Mouse (Mus musculus) testis, adult 2 months (tissue): ENCODE measurements around the gene Golgb1. TPM values are rescaled to one million over a fixed set of nuclear protein-coding genes. Genes with fewer than 3 reads are reported as not detected.
A peak's percentile ranks its signal among the peaks of the same experiment; 100 is the strongest.

ENCODE experiments used
- H3K27ac ChIP-seq: fragments of 200-500 bp; 2 replicates; pipeline ENCODE4 v1.5.1; 2012; ENCODE audit warnings: low read depth, low read length; ENCODE audit not compliant: control insufficient read depth, insufficient read depth
- H3K27me3 ChIP-seq: fragments of 200-500 bp; 2 replicates; pipeline ENCODE4 v1.6.1; 2012; ENCODE audit warnings: mild to moderate bottlenecking, low read length, moderate library complexity; ENCODE audit not compliant: control insufficient read depth, insufficient read depth
- H3K36me3 ChIP-seq: fragments of 200-500 bp; 2 replicates; pipeline ENCODE4 v1.6.1; 2012; ENCODE audit warnings: mild to moderate bottlenecking, low read length; ENCODE audit not compliant: control insufficient read depth, insufficient read depth
- H3K4me1 ChIP-seq: fragments of 200-500 bp; 2 replicates; pipeline ENCODE4 v1.6.1; 2012; ENCODE audit warnings: low read length; ENCODE audit not compliant: control insufficient read depth, insufficient read depth
- H3K4me3 ChIP-seq: fragments of 200-500 bp; 2 replicates; pipeline ENCODE4 v1.5.1; 2012; ENCODE audit warnings: low read depth, mild to moderate bottlenecking, low read length, moderate library complexity, mixed read lengths; ENCODE audit not compliant: control insufficient read depth
- CTCF ChIP-seq: fragments of 200-500 bp; IDR thresholded peaks from 2 replicates; pipeline ENCODE4 v1.5.1; 2012; ENCODE audit warnings: low read depth, mild to moderate bottlenecking, inconsistent platforms, low read length, moderate library complexity; ENCODE audit not compliant: control insufficient read depth, insufficient read depth, insufficient replicate concordance
- POLR2A ChIP-seq: fragments of 200-500 bp; IDR thresholded peaks from 2 replicates; pipeline ENCODE4 v1.6.1; 2012; ENCODE audit warnings: low read depth, mild to moderate bottlenecking, inconsistent platforms, low read length, moderate library complexity; ENCODE audit not compliant: control insufficient read depth
- polyA plus RNA-seq: library from polyadenylated mRNA; depleted of rRNA; stranded (reverse); fragments of >200 nt; gene quantifications from 2 replicates; pipeline ENCODE4 v1.2.3, GENCODE M21; 2012; rRNA removed

Golgb1 gene
- polyA plus RNA-seq, 1 experiment, result 49.1 TPM

DNA sequence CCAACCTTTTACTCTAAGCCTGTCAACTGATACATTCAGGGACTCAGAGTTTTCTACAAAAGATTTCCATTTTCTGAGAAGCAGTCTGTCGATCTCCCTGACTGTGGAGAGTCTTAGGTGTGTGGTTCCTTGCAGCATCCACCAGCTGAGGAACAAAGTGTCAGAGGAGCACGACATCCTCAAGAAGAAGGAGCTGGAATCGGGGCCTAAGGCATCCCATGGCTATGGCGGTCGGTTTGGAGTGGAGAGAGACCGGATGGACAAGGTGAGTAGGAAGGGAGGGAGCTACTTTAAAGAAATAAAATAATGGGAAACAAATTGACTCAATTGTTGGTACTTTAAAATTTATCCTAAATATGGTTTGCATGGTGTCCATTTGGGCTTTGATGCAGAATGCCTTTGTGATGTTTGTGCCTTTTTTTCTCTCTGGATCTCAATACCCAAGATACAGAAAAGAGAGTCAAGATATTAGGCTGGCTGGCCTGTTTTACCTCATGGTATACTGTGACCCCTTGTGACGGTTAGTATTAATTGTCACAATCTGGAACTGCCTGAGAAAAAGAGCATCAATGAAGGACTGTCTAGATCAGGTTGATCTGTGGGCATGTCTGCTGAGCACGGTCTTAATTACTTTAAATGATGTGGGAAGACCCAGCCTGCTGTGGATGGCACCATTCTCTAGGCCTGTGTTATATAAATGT lies 71.7 kb downstream of the Golgb1 start:
- Histone ChIP-seq H3K4me3 (0 out of 2 replicates have a peak overlapping the region, but pooled peaks have one; percentile 13), H3K27ac (no peak overlapping the region), H3K27me3 (no peaks in the 10 kb centered on the region), H3K4me1 (no peaks in the 10 kb centered on the region), H3K36me3 (no peaks in the 10 kb centered on the region)
- TF ChIP-seq POLR2A (no peak), CTCF (no peak)

DNA sequence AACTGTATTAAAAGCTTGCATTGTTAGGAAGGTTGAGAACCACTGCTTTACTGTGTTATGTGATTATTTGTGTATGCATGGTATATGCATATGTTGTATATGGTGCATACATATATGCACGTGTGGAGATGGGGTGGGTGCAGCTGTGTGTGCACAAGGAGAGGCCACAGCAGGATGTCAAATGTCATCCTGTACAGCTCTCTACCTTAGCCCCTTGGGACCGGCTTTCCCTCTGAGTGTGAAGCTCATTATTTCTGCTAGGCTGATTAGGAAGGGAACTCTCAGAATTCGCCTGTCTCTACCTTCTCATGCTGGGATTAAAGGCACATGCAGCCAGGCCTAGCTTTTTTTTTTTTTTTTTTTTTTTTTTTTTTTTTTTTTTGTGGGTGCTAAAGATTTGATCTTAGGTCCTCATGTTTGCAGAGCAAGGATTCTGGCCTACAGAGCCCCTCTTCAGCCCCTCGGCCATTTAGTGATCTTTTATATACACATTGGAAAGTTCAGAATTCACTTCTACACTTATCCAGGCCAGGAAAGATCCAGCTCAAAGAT lies 72.8 kb downstream of the Golgb1 start:
- TF ChIP-seq CTCF (no peak), POLR2A (no peak)
- Histone ChIP-seq H3K4me3 (no peak overlapping the region), H3K27ac (no peak overlapping the region), H3K4me1 (no peaks in the 10 kb centered on the region), H3K36me3 (no peaks in the 10 kb centered on the region), H3K27me3 (no peaks in the 10 kb centered on the region)

DNA sequence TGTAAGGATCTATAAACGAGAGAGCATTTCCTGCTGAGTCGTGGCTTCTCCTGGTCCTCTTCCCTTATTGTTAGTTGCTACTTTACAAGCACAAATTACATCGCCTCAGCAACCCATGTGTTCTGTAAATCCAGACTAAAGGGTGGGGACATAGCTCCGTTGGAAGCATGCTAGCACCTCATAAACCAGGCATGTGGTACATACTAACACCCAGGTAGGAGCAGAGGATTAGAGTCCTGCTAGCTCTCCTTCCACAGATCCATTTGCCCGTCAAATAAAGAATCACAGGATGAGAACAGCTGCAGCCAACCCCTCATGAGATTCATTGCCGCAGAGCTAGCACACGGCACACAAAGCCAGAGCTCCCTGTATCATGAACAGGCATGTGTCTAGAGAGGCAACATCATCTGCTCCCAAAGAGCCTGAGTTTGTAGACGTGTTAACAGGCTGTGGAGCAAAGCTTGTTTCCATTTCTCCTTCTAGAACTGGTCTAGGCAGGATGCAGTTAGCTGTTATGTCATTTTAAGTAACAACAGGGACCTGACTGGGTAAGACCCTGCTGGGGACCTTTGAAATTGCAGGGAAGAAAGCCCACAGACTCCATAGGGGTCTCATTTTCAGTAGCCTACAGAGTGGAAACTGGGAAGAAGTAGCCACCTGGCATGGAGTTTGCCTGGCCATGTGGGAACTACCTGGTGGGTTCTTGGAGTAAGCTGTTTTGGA lies 74.8 kb downstream of the Golgb1 start:
- Histone ChIP-seq H3K27me3 (no peaks in the 10 kb centered on the region), H3K4me1 (no peaks in the 10 kb centered on the region), H3K4me3 (no peak overlapping the region), H3K27ac (no peak overlapping the region), H3K36me3 (no peaks in the 10 kb centered on the region)
- TF ChIP-seq POLR2A (no peak), CTCF (no peak)

DNA sequence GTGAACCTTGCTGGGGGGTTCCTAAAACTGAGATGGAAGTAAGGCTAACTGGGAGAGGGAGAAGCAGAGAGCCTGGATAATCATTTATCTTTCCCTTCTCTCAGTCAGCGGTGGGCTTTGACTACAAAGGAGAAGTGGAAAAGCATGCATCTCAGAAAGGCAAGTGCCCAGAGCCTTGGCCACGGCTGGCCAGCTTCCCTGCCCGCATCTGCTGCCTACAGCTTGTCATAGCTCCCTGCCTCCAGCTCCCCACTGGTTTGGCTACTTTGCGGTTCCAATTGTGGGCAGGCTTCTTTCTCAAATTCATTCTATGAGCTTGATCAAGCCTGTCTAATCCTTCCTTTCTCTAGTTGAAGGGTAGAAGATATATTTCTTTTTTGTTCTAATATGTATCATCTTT lies 76.1 kb downstream of the Golgb1 start:
- no peak overlapping the region for H3K27ac ChIP-seq
- TF ChIP-seq POLR2A (no peak), CTCF (no peak)
- H3K4me1 ChIP-seq, result no peaks in the 10 kb centered on the region
- H3K36me3 ChIP-seq, result no peaks in the 10 kb centered on the region
- no peaks in the 10 kb centered on the region for H3K27me3 ChIP-seq
- H3K4me3 ChIP-seq, result no peak overlapping the region

GRCm38 (mm10) chr16:36955106-36955505 lies 80.2 kb downstream of the Golgb1 start:
- Histone ChIP-seq H3K27me3 (no peaks in the 10 kb centered on the region), H3K4me1 (no peaks in the 10 kb centered on the region), H3K36me3 (no peaks in the 10 kb centered on the region), H3K4me3 (no peak overlapping the region), H3K27ac (no peak overlapping the region)
- TF ChIP-seq POLR2A (no peak), CTCF (no peak)

DNA sequence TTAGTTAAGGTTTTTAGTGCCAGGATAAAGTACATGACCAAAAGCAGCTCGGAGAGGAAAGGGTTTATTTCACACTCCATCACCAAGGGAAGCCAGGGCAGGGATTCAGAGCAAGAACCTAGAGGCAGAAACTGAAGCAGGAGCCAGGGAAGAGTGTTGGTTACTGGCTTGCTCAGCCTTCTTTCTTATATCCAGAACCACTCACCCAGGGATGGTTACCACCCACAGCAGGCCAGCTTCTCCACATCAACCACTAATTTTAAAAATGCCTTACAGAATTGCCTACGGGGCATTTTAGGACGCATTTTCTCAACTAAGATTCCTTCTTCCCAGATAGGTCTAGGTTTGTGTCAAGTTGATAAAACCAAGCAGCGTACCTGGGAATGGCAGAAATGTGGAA lies 88.5 kb downstream of the Golgb1 start:
- H3K4me1 ChIP-seq, result no peaks in the 10 kb centered on the region
- H3K27me3 ChIP-seq, result no peaks in the 10 kb centered on the region
- no peak for TF ChIP-seq CTCF
- no peak for TF ChIP-seq POLR2A
- H3K27ac ChIP-seq, result no peak overlapping the region
- H3K36me3 ChIP-seq, result no peaks in the 10 kb centered on the region
- H3K4me3 ChIP-seq, result no peak overlapping the region

- no peaks in the 10 kb centered on the region for H3K4me1 ChIP-seq
- no peaks in the 10 kb centered on the region for H3K27me3 ChIP-seq
- no peak for TF ChIP-seq POLR2A
- TF ChIP-seq CTCF, result no peak
- no peak overlapping the region for H3K27ac ChIP-seq
- no peaks in the 10 kb centered on the region for H3K36me3 ChIP-seq
- H3K4me3 ChIP-seq, result no peak overlapping the region
These were observed 104.2 kb downstream of the Golgb1 start for GRCm38 (mm10) chr16:36979127-36979526.

Other genes with a start within 250 kb of the Golgb1 start
- gene Cd86, start 209.1 kb upstream of the Golgb1 start, polyA plus RNA-seq, result 0.32 TPM in 2 replicates
- gene Ildr1, start 181.2 kb upstream of the Golgb1 start, polyA plus RNA-seq, result 0.04 and 0.45 TPM in 2 replicates
- gene Slc15a2, start 90.2 kb upstream of the Golgb1 start, polyA plus RNA-seq, result 0.62 and 0.70 TPM in 2 replicates
- 14.2 and 16.1 TPM in 2 replicates for gene Iqcb1, start 46.8 kb upstream of the Golgb1 start, polyA plus RNA-seq
- gene Eaf2, start 137 bp upstream of the Golgb1 start, polyA plus RNA-seq, result 2.6 and 2.8 TPM in 2 replicates
- gene Hcls1, start 59.8 kb downstream of the Golgb1 start, polyA plus RNA-seq, result 0.72 and 0.75 TPM in 2 replicates
- gene Fbxo40, start 115.3 kb downstream of the Golgb1 start, polyA plus RNA-seq, result 0.37 and 0.71 TPM in 2 replicates
- gene Polq, start 136.6 kb downstream of the Golgb1 start, polyA plus RNA-seq, result 2.3 and 2.7 TPM in 2 replicates